Mouse (Mus musculus) olfactory bulb, adult 2 months (tissue): Measurements from ENCODE around the gene Cstf1. TPM values are rescaled to one million over a fixed set of nuclear protein-coding genes. Genes with fewer than 3 reads are reported as not detected.

Source experiments
- H3K27ac ChIP-seq: fragments of 200-500 bp; 2 replicates; pipeline ENCODE4 v1.5.1; 2012; ENCODE audit warnings: low read depth, low read length; ENCODE audit not compliant: insufficient read depth
- H3K4me1 ChIP-seq: fragments of 200-500 bp; 2 replicates; pipeline ENCODE4 v1.6.1; 2012; ENCODE audit warnings: low read length; ENCODE audit not compliant: control insufficient read depth, insufficient read depth
- H3K4me3 ChIP-seq: fragments of 200-500 bp; 2 replicates; pipeline ENCODE4 v1.5.1; 2012; ENCODE audit warnings: mild to moderate bottlenecking, low read depth, low read length, moderate library complexity; ENCODE audit not compliant: insufficient read depth
- CTCF ChIP-seq: fragments of 200-500 bp; IDR thresholded peaks from 2 replicates; pipeline ENCODE4 v1.5.1; 2012; ENCODE audit warnings: low read depth, mild to moderate bottlenecking, low read length, moderate library complexity; ENCODE audit not compliant: insufficient read depth
- POLR2A ChIP-seq: fragments of 200-500 bp; IDR thresholded peaks from 2 replicates; pipeline ENCODE4 v1.6.1; 2012; ENCODE audit warnings: mild to moderate bottlenecking, low read depth, low read length, moderate library complexity; ENCODE audit not compliant: insufficient read depth
- WGBS: fragments of 180-500 bp; shearing (Covaris S2); methylation state at CpG from one replicate; pipeline ENCODE4 v1.1.7; 2018; 5-methylcytosine and 5-hydroxymethylcytosine counted together
- polyA plus RNA-seq: library from polyadenylated mRNA; stranded (reverse); fragments of >200 nt; gene quantifications from 2 replicates; pipeline ENCODE4 v1.2.4, GENCODE M21; 2012; ENCODE audit warnings: low replicate concordance; ENCODE audit not compliant: missing spikeins, insufficient read depth, insufficient read length

The Cstf1 gene
- polyA plus RNA-seq, 1 experiment = not detected

GRCm38 (mm10) chr2:172430609-172431008, 60.1 kb downstream of the Cstf1 start:
- Histone ChIP-seq H3K4me3 (no peak overlapping the region), H3K4me1 (no peaks in the 10 kb centered on the region), H3K27ac (no peak overlapping the region)
- TF ChIP-seq POLR2A = no peak
- TF ChIP-seq CTCF = no peak
- 68% methylated on average over 1 of the region's 1 CpGs for WGBS

Other genes starting within 250 kb of the Cstf1 start
- not detected in 2 replicates for gene Mc3r, start 122.2 kb upstream of the Cstf1 start, polyA plus RNA-seq
- not detected in 2 replicates for gene Fam210b, start 25.1 kb upstream of the Cstf1 start, polyA plus RNA-seq
- gene Aurka, start 146 bp upstream of the Cstf1 start, polyA plus RNA-seq = not detected in 2 replicates
- gene Cass4, start 23.1 kb downstream of the Cstf1 start, polyA plus RNA-seq = not detected in 2 replicates
- gene Rtf2, start 69.9 kb downstream of the Cstf1 start, polyA plus RNA-seq = 332 TPM in 1 of 2 replicates, not detected in the other
- gene Gcnt7, start 87.9 kb downstream of the Cstf1 start, polyA plus RNA-seq = not detected in 2 replicates
- not detected in 2 replicates for gene Fam209, start 101.8 kb downstream of the Cstf1 start, polyA plus RNA-seq
- gene Tfap2c, start 178.9 kb downstream of the Cstf1 start, polyA plus RNA-seq = not detected in 2 replicates